Mouse (Mus musculus) kidney, adult 2 months (tissue): ENCODE measurements at regions not wholly inside any gene's neighbourhood (a gene's known extent, or its start where the extent isn't known, plus 50 kb on each side); places are given as distances from the start of the nearest gene placed in this dataset.

Source experiments
- DNase-seq: peaks from one replicate; pipeline ENCODE4 v3.0.0; 2021
- H3K27ac ChIP-seq: fragments of 200-500 bp; 2 replicates; pipeline ENCODE4 v1.5.1; 2012; ENCODE audit warnings: low read depth, low read length, control low read depth, inconsistent platforms; ENCODE audit not compliant: insufficient read depth
- H3K27me3 ChIP-seq: fragments of 200-500 bp; replicated peaks from 2 replicates; pipeline ENCODE4 v1.6.1; 2012; ENCODE audit warnings: mild to moderate bottlenecking, moderate library complexity, low read length, inconsistent platforms; ENCODE audit not compliant: control insufficient read depth, insufficient read depth
- H3K36me3 ChIP-seq: fragments of 200-500 bp; 2 replicates; pipeline ENCODE4 v1.6.1; 2012; ENCODE audit warnings: mild to moderate bottlenecking, moderate library complexity, low read length, inconsistent platforms; ENCODE audit not compliant: control insufficient read depth, insufficient read depth
- H3K4me1 ChIP-seq: fragments of 200-500 bp; 2 replicates; pipeline ENCODE4 v1.6.1; 2011; ENCODE audit warnings: low read length; ENCODE audit not compliant: control insufficient read depth, insufficient read depth
- H3K4me3 ChIP-seq: fragments of 200-500 bp; 2 replicates; pipeline ENCODE4 v1.5.1; 2011; ENCODE audit warnings: mild to moderate bottlenecking, low read depth, low read length, control low read depth; ENCODE audit not compliant: insufficient read depth
- CTCF ChIP-seq: fragments of 200-500 bp; conservative IDR thresholded peaks from 2 replicates; pipeline ENCODE4 v1.5.1; 2011; ENCODE audit warnings: low read depth, mild to moderate bottlenecking, control low read depth, low read length, moderate library complexity, mixed read lengths; ENCODE audit not compliant: insufficient read depth, insufficient read length
- POLR2A ChIP-seq: fragments of 200-500 bp; IDR thresholded peaks from one replicate; pipeline ENCODE4 v1.6.1; 2011; ENCODE audit warnings: low read depth, low read length, control low read depth
- WGBS: fragments of 180-500 bp; shearing (Covaris S2); methylation state at CpG from one replicate; pipeline ENCODE4 v1.1.7; 2018; 5-methylcytosine and 5-hydroxymethylcytosine counted together

DNA sequence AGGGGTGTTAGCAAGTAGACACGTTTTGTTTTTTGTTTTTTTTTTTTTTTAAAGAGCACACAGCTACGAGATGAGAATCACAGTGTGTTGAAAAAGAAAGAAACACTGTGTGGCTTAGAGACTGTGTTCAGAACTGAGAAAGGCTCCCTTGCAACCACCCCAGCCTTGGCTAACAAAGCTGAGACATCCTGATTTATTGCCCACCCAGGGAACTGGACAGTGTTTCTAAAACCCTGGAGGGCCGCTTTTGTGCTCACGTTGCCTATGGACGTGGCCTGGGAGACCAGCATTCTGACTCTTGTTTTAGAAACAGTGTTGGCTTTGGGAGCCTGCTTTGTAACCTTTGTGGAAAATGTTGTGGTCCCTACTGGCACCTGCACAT is 174.3 kb upstream of the Nr4a3 start:
- WGBS, result 46% methylated on average over 5 of the region's 5 CpGs

GRCm38 (mm10) chr4:47881560-47881959 is 163.4 kb upstream of the Nr4a3 start:
- no peaks in the 10 kb centered on the region for H3K36me3 ChIP-seq
- no peak overlapping the region for H3K4me3 ChIP-seq
- WGBS, result 69% methylated on average over 9 of the region's 9 CpGs
- no peak overlapping the region for H3K27ac ChIP-seq
- H3K27me3 ChIP-seq, result no peaks in the 10 kb centered on the region; the same call in 1 of the 2 replicates
- no peaks in the 10 kb centered on the region for H3K4me1 ChIP-seq
- TF ChIP-seq POLR2A, result no peak
- TF ChIP-seq CTCF, result no peak
- no peak for DNase-seq

More for the DNA sequence above, 174.3 kb upstream of the Nr4a3 start:
- no peak for DNase-seq
- no peaks in the 10 kb centered on the region for H3K36me3 ChIP-seq
- H3K4me1 ChIP-seq, result no peaks in the 10 kb centered on the region
- H3K27ac ChIP-seq, result no peak overlapping the region
- H3K4me3 ChIP-seq, result no peak overlapping the region
- TF ChIP-seq POLR2A, result no peak
- no peaks in the 10 kb centered on the region for H3K27me3 ChIP-seq

- H3K27me3 ChIP-seq, result no peaks in the 10 kb centered on the region; the same call in 1 of the 2 replicates
- DNase-seq, result no peak
Observed at GRCm38 (mm10) chr4:47882076-47882475, 162.9 kb upstream of the Nr4a3 start.

DNA sequence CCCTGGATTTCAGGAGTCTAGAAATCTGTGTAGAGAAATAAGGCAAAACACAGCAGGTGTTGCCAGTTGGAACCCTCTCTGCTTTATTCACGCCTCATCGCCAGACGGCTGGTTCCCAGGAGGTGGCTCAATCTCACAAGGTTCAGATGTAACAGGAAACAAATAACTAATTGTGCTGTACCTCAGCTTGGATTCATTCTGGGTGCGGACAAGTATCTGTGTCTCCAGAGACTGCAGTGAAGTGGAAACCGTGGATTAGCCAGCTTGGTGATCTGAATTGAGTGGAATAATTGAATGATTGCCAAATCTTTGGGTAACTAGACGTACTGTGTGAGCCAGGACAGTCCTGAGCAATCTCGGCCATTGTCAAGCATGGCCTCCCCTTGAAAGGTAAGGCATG is 145.4 kb upstream of the Nr4a3 start:
- 52% methylated on average over 7 of the region's 7 CpGs for WGBS

More at GRCm38 (mm10) chr4:47882076-47882475, 162.9 kb upstream of the Nr4a3 start:
- H3K4me3 ChIP-seq, result no peak overlapping the region
- H3K36me3 ChIP-seq, result no peaks in the 10 kb centered on the region
- WGBS, result 76% methylated on average over 10 of the region's 10 CpGs
- H3K27ac ChIP-seq, result no peak overlapping the region
- TF ChIP-seq POLR2A (no peak), CTCF (no peak)
- H3K4me1 ChIP-seq, result no peaks in the 10 kb centered on the region

DNA sequence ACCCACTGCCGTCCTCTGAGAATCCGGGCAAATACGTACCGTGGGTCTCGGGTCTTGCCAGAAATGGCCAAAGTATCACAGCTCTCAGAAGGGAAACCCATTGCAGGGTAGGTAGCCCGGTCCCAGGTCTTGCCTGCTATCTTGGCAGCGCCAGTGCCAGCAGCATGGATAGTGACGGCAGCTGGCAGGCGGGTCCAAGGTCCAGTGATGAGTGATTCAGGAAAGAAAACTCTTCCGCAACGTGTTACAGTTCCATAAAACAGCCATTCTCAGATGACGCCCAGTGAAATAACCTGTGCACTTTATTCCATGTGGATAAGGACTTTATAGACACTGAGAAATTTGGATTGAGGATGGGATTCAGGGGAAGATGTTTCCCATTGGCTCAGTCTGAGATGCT is 142.2 kb upstream of the Nr4a3 start:
- Histone ChIP-seq H3K27me3 (no peaks in the 10 kb centered on the region), H3K4me1 (no peaks in the 10 kb centered on the region), H3K27ac (no peak overlapping the region), H3K36me3 (no peaks in the 10 kb centered on the region), H3K4me3 (no peak overlapping the region)
- peak; percentile 2 for DNase-seq
- WGBS, result 90% methylated on average over 12 of the region's 12 CpGs
- TF ChIP-seq POLR2A, result no peak
- TF ChIP-seq CTCF, result no peak

More for the DNA sequence above, 145.4 kb upstream of the Nr4a3 start:
- no peak for DNase-seq
- Histone ChIP-seq H3K27ac (no peak overlapping the region), H3K4me1 (no peaks in the 10 kb centered on the region), H3K36me3 (no peaks in the 10 kb centered on the region), H3K27me3 (no peaks in the 10 kb centered on the region), H3K4me3 (no peak overlapping the region)
- TF ChIP-seq POLR2A, result no peak
- TF ChIP-seq CTCF, result no peak

DNA sequence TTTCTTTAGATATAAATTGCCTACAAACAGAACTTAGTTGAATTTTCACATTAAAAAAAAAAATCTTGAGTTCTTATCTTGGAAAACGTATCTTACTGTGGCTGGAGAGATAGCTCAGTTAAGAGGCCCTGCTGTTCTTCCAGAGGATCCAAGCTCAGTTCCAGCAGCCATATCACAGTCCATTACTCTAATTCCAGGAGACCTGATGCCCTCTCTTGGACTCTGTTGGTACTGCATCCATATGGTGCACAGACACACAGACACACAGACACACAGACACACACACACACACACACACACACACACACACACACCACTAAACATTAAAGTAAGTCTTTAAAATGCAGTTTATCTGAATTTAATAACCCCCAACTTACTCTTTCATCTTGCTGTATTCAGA is 132.7 kb upstream of the Nr4a3 start:
- TF ChIP-seq POLR2A (no peak), CTCF (0 out of 2 replicates have a peak, but pooled peaks have one; percentile 7)
- H3K27ac ChIP-seq, result no peak overlapping the region
- WGBS, result 90% methylated on average over 1 of the region's 1 CpGs
- no peak overlapping the region for H3K4me3 ChIP-seq
- no peaks in the 10 kb centered on the region for H3K36me3 ChIP-seq
- DNase-seq, result no peak
- H3K4me1 ChIP-seq, result no peaks in the 10 kb centered on the region
- no peaks in the 10 kb centered on the region for H3K27me3 ChIP-seq

- no peak for DNase-seq
- no peaks in the 10 kb centered on the region for H3K27me3 ChIP-seq
- H3K4me1 ChIP-seq, result no peaks in the 10 kb centered on the region
- WGBS, result 72% methylated on average over 7 of the region's 7 CpGs
- no peak overlapping the region for H3K4me3 ChIP-seq
- TF ChIP-seq POLR2A (no peak), CTCF (no peak)
- no peak overlapping the region for H3K27ac ChIP-seq
- H3K36me3 ChIP-seq, result no peaks in the 10 kb centered on the region
Observed at GRCm38 (mm10) chr4:47919576-47919975, 125.4 kb upstream of the Nr4a3 start.

DNA sequence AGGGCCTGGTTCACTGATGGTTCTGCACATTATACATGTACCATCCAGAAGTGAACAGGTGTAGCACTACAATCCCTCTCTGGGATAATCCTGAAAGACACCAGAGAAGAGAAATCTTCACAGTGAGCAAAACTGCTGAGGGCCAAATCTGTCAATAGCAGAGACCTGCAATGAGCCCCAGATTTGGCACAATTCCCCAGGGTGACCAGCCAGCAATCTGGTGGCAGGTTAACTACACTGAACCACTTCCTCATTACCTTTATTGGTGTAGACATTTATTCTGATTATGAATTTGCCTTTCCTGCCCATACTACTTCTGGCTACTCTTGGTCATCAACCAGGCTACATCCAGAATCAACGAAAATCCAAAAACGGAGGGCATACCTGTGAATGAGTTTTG is 113.5 kb upstream of the Nr4a3 start:
- no peak for TF ChIP-seq CTCF
- TF ChIP-seq POLR2A, result no peak
- no peaks in the 10 kb centered on the region for H3K4me1 ChIP-seq
- no peak for DNase-seq
- no peaks in the 10 kb centered on the region for H3K27me3 ChIP-seq
- no peak overlapping the region for H3K4me3 ChIP-seq
- H3K27ac ChIP-seq, result no peak overlapping the region
- 90% methylated on average over 2 of the region's 2 CpGs for WGBS
- H3K36me3 ChIP-seq, result no peaks in the 10 kb centered on the region
